Mouse (Mus musculus) urinary bladder, postnatal 4 days (tissue): ENCODE data around the gene Nnat.

Experiments
- DNase-seq, 2 experiments: peaks; one replicate each; pipeline ENCODE4 v3.0.0; 2021 to 2022; ENCODE audit warnings: low spot score in 2 of 2

The Nnat gene

GRCm38 (mm10) chr2:157559858-157560257, at the start of gene Nnat:
Gene Nnat (plus strand): TSS chr2:157560078.
- DNase-seq: peak in 1 of 2 experiments; percentile 37

GRCm38 (mm10) chr2:157512859-157513258, 47.0 kb upstream of the Nnat start:
- no peak for DNase-seq

DNA sequence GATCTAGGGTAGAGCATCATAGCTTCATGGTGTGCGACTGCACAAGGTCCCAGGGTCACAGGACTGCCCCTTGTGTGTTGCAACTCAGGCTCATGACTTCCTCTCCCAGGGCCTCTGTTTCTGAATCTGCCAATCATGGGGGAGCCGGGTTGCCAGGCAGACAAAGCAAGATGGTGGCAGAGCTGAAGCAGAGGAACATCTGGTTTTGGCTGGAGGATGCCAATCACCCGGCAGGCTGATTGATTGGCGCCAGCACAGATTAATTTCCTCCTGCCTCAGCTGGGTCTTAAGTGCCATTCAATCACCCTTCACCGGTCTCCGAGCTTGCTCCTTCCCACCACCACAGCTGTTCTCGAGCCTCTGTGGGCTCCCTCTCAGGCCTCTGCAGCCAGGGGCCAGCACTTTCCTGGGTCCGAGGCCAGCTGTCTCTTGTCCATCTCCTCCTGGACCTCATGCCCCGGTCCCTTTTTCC, 46.1 kb upstream of the Nnat start:
- DNase-seq: no peak

DNA sequence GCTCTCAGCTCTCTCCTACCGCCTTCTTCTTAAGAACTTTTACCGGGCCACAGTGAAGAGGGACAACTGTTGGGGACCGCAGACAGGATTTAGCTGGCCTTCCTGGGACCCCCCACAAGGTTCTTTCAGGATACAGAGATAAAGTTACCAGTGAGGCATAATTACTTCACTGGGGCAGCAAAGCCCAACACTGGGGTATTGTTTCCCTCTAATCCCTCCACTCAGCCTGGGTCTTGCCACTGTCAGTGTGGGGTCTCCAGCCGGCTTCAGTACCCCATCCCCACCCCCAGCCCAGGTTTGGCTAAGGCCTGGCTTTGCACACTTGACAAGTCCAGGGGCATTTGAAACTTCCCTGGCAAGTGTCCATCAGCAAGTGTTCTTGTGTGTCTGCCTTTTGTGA, 45.5 kb upstream of the Nnat start:
- no peak for DNase-seq

- DNase-seq: no peak
Measured at GRCm38 (mm10) chr2:157517526-157517925, 42.4 kb upstream of the Nnat start.

- DNase-seq: no peak
Measured at GRCm38 (mm10) chr2:157518451-157518850, 41.4 kb upstream of the Nnat start.

GRCm38 (mm10) chr2:157519452-157519851, 40.4 kb upstream of the Nnat start:
- DNase-seq: no peak

GRCm38 (mm10) chr2:157520496-157520895, 39.4 kb upstream of the Nnat start:
- no peak for DNase-seq

- no peak for DNase-seq
Measured at GRCm38 (mm10) chr2:157522556-157522955, 37.3 kb upstream of the Nnat start.

GRCm38 (mm10) chr2:157530056-157530955, 29.6 kb upstream of the Nnat start:
- no peak for DNase-seq

- no peak for DNase-seq
Measured at GRCm38 (mm10) chr2:157531681-157532426, 28.0 kb upstream of the Nnat start.

- DNase-seq: no peak
Measured at GRCm38 (mm10) chr2:157534163-157534562, 25.7 kb upstream of the Nnat start.

DNA sequence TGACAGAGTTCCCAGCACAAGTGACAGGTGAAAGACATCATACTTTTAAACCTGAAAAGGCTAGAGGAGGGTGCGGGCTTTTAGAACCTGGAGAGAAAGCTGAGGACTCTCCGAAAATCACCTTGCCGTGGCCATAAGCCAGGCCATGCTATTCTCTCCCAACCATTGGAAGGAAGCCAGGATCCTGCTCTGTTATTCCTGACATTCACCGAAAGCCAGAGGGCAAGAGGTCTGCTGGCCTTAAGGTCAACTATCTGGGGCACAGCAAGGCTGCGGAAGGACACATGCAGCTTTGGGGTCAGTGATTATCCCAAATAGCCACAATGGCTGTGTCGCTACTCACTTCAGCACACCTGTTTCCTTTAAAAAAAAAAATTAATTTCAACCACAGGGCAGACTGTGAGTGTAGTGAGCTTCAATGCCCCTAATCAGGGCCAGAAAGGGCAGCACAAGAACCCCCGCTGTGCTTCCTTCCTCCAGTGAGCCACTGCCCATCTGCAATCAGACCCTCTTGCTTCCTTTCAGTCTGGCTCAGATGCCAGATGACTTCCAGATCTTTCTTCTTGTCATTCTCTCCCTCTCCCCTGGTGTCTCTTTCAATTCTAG, 23.3 kb upstream of the Nnat start:
- DNase-seq: no peak

GRCm38 (mm10) chr2:157537118-157537517, 22.8 kb upstream of the Nnat start:
- DNase-seq: no peak

DNA sequence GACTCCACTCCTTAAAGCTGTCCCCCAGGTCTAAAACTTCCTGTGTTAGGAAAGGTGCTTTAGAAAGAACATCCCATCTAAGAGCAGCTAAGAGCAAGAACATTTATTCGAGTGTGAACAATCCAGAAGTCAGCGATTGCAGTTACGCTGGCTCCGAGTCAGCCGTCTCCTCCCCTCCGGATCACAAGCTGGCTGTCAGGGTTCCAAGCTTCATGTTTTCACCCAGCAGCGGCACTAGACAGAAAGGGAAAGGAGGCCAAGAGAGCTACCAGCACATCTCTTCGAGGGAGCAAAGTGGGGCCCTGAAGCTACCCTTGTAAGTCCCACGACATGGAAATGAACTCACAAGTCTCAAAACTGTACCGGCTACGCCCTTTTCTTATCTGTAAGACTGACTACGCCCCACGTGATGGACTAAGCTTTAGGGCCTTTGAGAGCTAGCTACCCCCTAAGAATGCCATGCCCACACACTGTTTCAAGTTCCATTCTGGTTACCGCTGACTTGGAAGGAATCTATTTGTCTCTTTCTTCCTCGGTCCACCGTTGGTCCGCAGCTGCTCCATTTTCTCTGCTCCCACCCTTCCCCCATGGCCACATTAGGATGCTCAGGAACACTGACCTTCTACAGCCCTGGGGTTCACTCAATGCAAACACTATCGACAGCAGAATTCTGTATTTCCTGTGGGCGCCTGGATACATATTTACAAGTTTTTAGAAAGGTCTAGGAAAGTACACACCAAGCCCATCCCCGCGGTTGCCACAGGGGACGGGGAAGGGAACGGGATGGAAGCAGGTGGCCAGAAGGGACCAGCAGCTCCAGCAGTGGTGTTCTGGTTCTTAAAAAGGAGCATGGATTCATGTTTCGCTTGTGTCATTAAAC, 19.6 kb upstream of the Nnat start:
- no peak for DNase-seq

- DNase-seq: no peak
Measured at GRCm38 (mm10) chr2:157540953-157541569, 18.8 kb upstream of the Nnat start.

DNA sequence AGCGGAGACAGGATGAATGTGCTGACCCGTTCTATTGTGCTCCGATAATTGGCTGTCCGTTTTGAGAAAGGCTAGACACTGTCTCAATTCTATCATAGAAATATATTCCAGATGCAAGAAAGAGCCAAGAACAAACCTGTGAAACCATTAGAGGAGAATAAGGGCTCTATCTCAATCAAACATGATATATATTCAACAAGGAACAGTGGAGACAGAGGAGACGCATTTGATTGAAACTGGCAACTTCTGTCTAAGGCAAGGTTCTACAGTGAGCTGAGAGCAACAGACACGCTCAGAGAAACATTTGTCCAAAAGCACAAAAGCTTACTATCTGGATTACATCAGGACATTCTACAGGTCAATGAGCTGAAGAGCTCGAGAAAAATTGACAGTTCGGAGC, 18.2 kb upstream of the Nnat start:
- DNase-seq: no peak

GRCm38 (mm10) chr2:157542415-157542814, 17.5 kb upstream of the Nnat start:
- no peak for DNase-seq

- no peak for DNase-seq
Measured at GRCm38 (mm10) chr2:157544333-157544888, 15.5 kb upstream of the Nnat start.

- no peak for DNase-seq
Measured at GRCm38 (mm10) chr2:157546686-157547085, 13.2 kb upstream of the Nnat start.

- no peak for DNase-seq
Measured at GRCm38 (mm10) chr2:157550292-157550691, 9.6 kb upstream of the Nnat start.
